Mouse (Mus musculus) embryonic fibroblast, embryonic 13.5 days (primary cell): ENCODE measurements around the gene Sectm1a.

Source experiments
- CTCF ChIP-seq: IDR thresholded peaks from 2 replicates; pipeline ENCODE4 v1.5.1; 2011; ENCODE audit warnings: mild to moderate bottlenecking, control low read depth, low read length, moderate library complexity, borderline replicate concordance; ENCODE audit not compliant: insufficient read depth
- POLR2A ChIP-seq: IDR thresholded peaks from 2 replicates; pipeline ENCODE4 v1.6.1; 2011; ENCODE audit warnings: low read depth, mild to moderate bottlenecking, control low read depth, low read length, moderate library complexity

DNA sequence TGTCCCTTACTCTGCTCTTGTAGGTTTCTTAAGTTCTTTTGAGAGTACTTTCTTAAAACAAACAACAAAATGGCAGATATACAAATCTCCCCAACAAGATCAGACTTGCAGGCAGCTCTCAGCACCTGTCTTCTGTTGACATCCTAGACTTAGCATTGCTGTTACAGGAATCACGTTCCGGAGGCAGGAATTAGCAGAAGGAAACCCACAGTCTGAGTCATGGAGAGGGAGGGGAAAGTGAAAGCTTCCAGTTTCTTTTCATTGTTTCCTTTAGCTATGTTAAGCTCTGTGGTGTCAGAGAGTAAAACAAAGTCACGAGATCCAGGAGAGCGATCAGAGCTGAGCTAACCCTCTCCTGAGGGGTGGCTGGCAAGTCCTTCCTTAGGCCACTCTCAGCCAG lies 9.9 kb upstream of the Sectm1a start:
- TF ChIP-seq CTCF, result no peak
- TF ChIP-seq POLR2A, result no peak
